Mouse (Mus musculus) hindbrain, embryonic 12.5 days (tissue): Measurements from ENCODE around the gene Ube2b. TPM values are rescaled to one million over a fixed set of nuclear protein-coding genes. Genes with fewer than 3 reads are reported as not detected.

Experiments
- ATAC-seq: fragments of 200-750 bp; cut with Nextera tagmentation; 2 replicates; pipeline ENCODE4 v1.8.0; 2017; ENCODE audit warnings: moderate TSS enrichment; ENCODE audit not compliant: low FRiP score
- H3K27ac ChIP-seq: fragments of 300-500 bp; sonication (generic); 2 replicates; pipeline ENCODE4 v1.5.1; 2016; ENCODE audit warnings: mild to moderate bottlenecking
- H3K27me3 ChIP-seq: fragments of 300-500 bp; sonication (generic); 2 replicates; pipeline ENCODE4 v1.6.1; 2016; ENCODE audit warnings: mild to moderate bottlenecking
- H3K36me3 ChIP-seq: fragments of 300-500 bp; sonication (generic); 2 replicates; pipeline ENCODE4 v1.6.1; 2016; ENCODE audit warnings: mild to moderate bottlenecking
- H3K4me1 ChIP-seq: fragments of 300-500 bp; sonication (generic); 2 replicates; pipeline ENCODE4 v1.6.1; 2016
- H3K4me2 ChIP-seq: fragments of 300-500 bp; sonication (generic); replicated peaks from 2 replicates; pipeline ENCODE4 v1.6.1; 2016; ENCODE audit warnings: mild to moderate bottlenecking
- H3K4me3 ChIP-seq: fragments of 300-500 bp; sonication (generic); 2 replicates; pipeline ENCODE4 v1.5.1; 2016; ENCODE audit warnings: mild to moderate bottlenecking
- H3K9ac ChIP-seq: fragments of 300-500 bp; sonication (generic); 2 replicates; pipeline ENCODE4 v1.6.1; 2016; ENCODE audit warnings: mild to moderate bottlenecking, moderate library complexity
- H3K9me3 ChIP-seq: fragments of 300-500 bp; sonication (generic); replicated peaks from 2 replicates; pipeline ENCODE4 v1.6.1; 2016; ENCODE audit warnings: mild to moderate bottlenecking
- WGBS: fragments of 180-500 bp; shearing (Covaris S2); methylation state at CpG from one replicate; pipeline ENCODE4 v1.1.7; 2016; 5-methylcytosine and 5-hydroxymethylcytosine counted together
- polyA plus RNA-seq: library from polyadenylated mRNA; unstranded; fragments of >200 nt; fragmentation: Nextera tagmentation; extraction: Ambion mirVana; gene quantifications from 2 replicates; pipeline ENCODE4 v1.2.1, GENCODE M21; 2016

The Ube2b gene
- polyA plus RNA-seq, 1 experiment from 2014 or later: 228 TPM

DNA sequence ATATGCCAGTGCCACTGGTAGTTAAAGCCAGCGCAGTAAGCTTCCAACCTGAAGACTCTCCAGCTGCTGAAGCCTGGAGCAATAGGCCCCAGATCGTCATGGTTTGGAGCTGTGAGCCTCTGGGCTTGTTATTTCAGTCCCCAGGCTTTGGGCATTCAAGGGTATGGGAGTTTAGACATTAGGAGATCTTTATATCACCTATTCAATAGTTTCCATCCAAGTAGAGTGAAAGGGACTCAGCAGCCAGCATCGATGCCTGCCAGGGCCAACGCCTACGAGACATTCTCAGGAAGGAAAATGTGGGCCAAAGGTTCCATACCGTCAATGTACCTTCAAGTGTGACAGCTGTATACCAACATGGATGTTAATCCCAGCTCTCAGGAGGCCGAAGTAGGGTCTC lies 38.3 kb downstream of the Ube2b start:
- 92% methylated on average over 7 of the region's 7 CpGs for WGBS
- no peak overlapping the region for H3K4me3 ChIP-seq
- no peak overlapping the region for H3K9ac ChIP-seq
- H3K4me1 ChIP-seq: no peaks in the 10 kb centered on the region
- no peak overlapping the region for H3K4me2 ChIP-seq
- no peaks in the 10 kb centered on the region for H3K27me3 ChIP-seq
- no peaks in the 10 kb centered on the region for H3K9me3 ChIP-seq
- H3K27ac ChIP-seq: no peak overlapping the region
- no peaks in the 10 kb centered on the region for H3K36me3 ChIP-seq
- ATAC-seq: no peak

DNA sequence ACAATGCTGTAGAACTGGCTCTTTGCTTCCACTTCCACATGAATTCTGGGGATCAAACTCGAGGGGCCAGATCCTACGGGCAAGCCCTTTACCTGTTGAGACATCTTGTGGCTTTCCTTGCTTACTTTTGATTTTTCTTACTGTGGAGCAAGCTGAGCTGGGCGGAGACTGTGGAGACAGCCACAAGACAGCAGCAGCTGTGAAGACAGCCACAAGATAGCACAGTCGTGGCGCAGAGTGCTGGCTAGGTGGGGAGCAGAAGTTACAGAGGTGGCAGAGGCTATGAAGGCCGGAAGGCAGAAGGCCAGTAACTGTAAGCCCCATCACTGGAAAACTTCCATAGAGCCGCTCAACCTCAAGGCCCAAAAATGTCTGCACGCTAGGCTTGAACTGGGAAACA lies 38.8 kb downstream of the Ube2b start:
- 90% methylated on average over 8 of the region's 8 CpGs for WGBS
- Histone ChIP-seq H3K9me3 (no peaks in the 10 kb centered on the region), H3K27ac (no peak overlapping the region), H3K4me2 (no peak overlapping the region), H3K4me3 (no peak overlapping the region), H3K9ac (no peak overlapping the region), H3K36me3 (no peaks in the 10 kb centered on the region), H3K4me1 (no peaks in the 10 kb centered on the region), H3K27me3 (no peaks in the 10 kb centered on the region)
- ATAC-seq: no peak

DNA sequence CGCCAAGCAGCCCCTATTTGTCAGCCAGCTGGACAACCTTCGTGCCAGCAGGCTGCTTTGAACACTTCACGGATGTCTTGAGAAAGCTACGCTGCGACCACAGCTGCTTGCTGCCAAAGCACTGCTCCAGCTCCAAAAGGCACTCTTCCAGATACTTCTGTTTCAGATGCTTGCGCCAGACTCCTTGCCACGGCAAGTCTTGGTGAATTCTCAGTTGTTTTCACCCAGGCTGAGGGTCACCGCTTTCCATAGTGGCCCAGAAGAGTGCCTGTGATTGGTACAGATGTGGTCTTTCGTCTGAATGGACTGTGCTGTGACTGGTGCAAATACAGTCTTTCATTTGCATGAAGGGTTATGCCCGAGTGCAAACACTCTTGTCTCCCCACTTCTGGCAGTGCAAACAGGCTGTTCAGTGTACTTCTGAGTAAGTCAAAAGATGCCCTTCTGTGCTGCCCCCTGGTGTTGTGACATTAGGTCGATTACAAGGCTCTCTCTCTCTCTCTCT lies 39.5 kb downstream of the Ube2b start:
- no peak overlapping the region for H3K9ac ChIP-seq

DNA sequence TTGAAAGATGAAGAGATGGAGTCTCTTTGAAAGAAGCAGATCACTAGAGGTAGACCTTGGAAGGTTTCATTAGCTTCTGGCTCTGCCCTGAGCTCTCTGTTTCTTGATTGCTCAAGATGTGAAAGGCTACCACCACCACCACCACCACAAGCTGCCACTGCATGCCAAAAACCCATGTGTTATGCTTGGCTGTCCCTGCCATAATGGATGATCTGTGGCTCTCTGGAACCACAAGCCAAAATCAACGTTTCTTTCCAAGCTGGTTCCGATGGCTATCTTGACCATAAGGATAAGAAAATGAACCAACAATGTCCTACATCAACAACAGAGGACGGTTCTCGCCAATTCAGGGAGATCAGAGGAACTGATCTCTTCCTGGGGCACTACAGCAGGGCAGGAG lies 40.5 kb downstream of the Ube2b start:
- no peak for ATAC-seq
- H3K9ac ChIP-seq: no peak overlapping the region
- no peaks in the 10 kb centered on the region for H3K27me3 ChIP-seq
- H3K27ac ChIP-seq: no peak overlapping the region
- H3K36me3 ChIP-seq: no peaks in the 10 kb centered on the region
- no peaks in the 10 kb centered on the region for H3K4me1 ChIP-seq
- H3K4me2 ChIP-seq: no peak overlapping the region
- no peak overlapping the region for H3K4me3 ChIP-seq
- no peaks in the 10 kb centered on the region for H3K9me3 ChIP-seq
- 95% methylated on average over 4 of the region's 4 CpGs for WGBS

More for the DNA sequence above, 39.5 kb downstream of the Ube2b start:
- no peak overlapping the region for H3K4me3 ChIP-seq
- H3K27me3 ChIP-seq: no peaks in the 10 kb centered on the region
- WGBS: 76% methylated on average over 11 of the region's 11 CpGs
- H3K4me2 ChIP-seq: no peak overlapping the region
- H3K4me1 ChIP-seq: no peaks in the 10 kb centered on the region
- H3K9me3 ChIP-seq: no peaks in the 10 kb centered on the region
- H3K36me3 ChIP-seq: no peaks in the 10 kb centered on the region
- ATAC-seq: no peak
- no peak overlapping the region for H3K27ac ChIP-seq

DNA sequence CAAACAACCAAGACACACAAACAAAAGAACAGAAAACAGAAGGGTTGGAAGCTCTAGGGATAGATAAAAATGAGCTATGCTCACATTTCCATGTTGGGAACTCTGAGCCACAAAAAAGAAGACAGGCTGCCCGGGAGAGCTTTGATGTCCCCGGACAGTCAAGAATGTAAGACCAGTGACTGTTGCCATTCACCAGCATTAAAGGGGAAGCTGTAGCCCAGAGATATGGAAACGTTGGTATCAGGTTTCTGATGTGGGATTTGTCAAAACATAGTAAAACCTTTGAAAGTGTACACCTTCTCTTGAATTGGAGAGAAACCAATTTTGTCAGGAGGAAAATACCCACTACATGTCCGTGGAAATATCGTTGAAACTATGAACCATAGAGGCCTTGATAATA lies 41.1 kb downstream of the Ube2b start:
- Histone ChIP-seq H3K27ac (no peak overlapping the region), H3K4me2 (no peak overlapping the region), H3K27me3 (no peaks in the 10 kb centered on the region), H3K4me3 (no peak overlapping the region), H3K36me3 (no peaks in the 10 kb centered on the region), H3K4me1 (no peaks in the 10 kb centered on the region), H3K9me3 (no peaks in the 10 kb centered on the region), H3K9ac (no peak overlapping the region)
- 79% methylated on average over 5 of the region's 5 CpGs for WGBS
- ATAC-seq: no peak

DNA sequence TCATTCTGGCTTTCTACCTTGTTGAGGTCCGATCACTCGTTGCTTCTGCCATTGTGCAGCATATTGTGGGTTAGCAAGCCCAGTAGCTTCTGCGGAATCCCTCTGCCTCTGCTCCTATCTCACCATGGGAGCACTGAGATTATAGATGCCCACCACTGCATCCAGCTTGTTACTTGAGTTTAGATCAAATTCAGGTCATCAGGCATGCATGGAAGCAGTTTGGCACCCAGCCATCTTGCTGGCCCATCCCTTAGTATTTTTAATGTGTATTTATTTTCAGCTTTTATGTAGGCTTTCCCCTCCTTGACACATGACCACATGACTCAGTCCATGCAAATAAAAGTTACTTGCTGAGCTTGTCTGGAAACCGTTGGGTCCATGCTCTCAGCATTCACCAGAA lies 42.8 kb downstream of the Ube2b start:
- H3K9ac ChIP-seq: no peak overlapping the region
- no peak for ATAC-seq
- no peaks in the 10 kb centered on the region for H3K36me3 ChIP-seq
- WGBS: 93% methylated on average over 4 of the region's 4 CpGs
- H3K9me3 ChIP-seq: no peaks in the 10 kb centered on the region
- H3K4me2 ChIP-seq: no peak overlapping the region
- no peak overlapping the region for H3K27ac ChIP-seq
- H3K27me3 ChIP-seq: no peaks in the 10 kb centered on the region
- no peak overlapping the region for H3K4me3 ChIP-seq
- no peaks in the 10 kb centered on the region for H3K4me1 ChIP-seq

DNA sequence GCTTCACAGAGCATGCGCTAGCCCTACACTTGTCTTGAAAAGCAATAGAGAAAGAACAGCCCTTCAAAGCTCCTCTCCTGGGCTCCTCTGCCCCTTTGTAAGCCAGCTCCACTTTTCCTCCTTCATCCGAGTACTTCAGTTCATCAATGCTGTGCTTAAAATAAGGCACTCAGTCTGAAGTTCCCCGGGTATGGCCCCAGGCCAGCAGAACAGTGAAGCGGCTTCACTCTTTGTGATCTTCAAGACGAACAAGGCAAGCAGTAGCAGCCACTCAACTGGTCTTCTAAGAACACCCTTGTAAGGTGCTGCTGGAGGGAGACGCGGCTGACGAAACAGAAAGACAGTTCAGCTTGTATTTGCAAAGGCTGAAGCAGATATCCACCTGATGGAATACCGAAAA lies 44.5 kb downstream of the Ube2b start:
- WGBS: 84% methylated on average over 9 of the region's 9 CpGs
- Histone ChIP-seq H3K4me2 (no peak overlapping the region), H3K4me1 (no peaks in the 10 kb centered on the region), H3K9ac (no peak overlapping the region), H3K27ac (no peak overlapping the region), H3K9me3 (no peaks in the 10 kb centered on the region), H3K4me3 (no peak overlapping the region), H3K27me3 (no peaks in the 10 kb centered on the region), H3K36me3 (no peaks in the 10 kb centered on the region)
- ATAC-seq: no peak

DNA sequence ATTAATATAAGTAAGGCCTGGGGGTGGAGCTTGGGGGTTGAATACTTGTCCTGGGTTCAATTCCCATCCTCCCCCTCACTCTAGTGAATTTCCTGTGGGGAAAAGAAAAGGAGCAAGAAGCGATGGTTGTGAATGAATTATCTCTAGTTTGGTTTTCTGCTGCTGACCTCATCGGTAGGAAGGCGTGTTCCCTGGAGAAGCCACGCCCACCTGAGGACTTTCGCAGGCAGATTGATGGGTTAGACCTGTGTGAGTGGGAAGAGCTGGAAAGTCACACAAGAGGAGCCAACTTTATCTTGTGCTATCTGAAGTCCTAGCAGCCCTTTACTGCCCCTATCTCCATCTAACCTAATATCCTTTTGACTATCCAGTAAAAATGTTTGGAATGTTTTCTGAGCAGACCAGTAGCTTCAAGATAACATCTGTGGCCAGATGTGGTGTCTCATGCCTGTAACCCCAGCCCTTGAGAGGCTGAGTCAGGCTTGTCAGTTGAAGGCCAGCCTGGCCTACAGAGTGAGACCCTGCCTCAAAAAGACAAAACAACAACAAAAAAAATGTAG lies 48.6 kb downstream of the Ube2b start:
- no peak for ATAC-seq
- H3K4me3 ChIP-seq: no peak overlapping the region
- H3K4me1 ChIP-seq: no peaks in the 10 kb centered on the region
- H3K36me3 ChIP-seq: no peaks in the 10 kb centered on the region
- WGBS: 68% methylated on average over 5 of the region's 5 CpGs
- no peak overlapping the region for H3K9ac ChIP-seq
- H3K27me3 ChIP-seq: no peaks in the 10 kb centered on the region
- no peak overlapping the region for H3K27ac ChIP-seq
- H3K9me3 ChIP-seq: no peaks in the 10 kb centered on the region
- H3K4me2 ChIP-seq: no peak overlapping the region

DNA sequence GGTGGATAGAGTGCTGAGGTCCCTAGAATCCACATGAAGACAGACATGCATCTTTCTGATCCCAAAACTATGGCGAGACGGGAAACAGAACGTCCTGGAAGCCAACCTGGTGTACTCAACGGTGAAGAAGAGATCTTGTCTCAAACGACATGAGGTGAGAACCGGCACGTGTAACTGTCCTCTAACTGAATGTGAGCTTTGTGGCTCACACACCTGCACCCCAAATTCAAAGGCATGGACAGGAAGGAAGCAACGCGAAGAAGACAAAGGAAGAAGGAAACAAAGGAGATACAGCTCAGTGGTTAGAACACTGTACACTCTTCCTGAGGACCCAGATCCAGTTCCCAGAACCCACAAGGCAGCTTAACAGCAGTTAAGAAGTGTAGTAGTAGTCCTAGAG lies 50.6 kb downstream of the Ube2b start:
- Histone ChIP-seq H3K9ac (no peak overlapping the region), H3K4me1 (no peaks in the 10 kb centered on the region), H3K27ac (no peak overlapping the region), H3K4me2 (no peak overlapping the region), H3K36me3 (no peaks in the 10 kb centered on the region), H3K27me3 (no peaks in the 10 kb centered on the region), H3K4me3 (no peak overlapping the region), H3K9me3 (no peaks in the 10 kb centered on the region)
- WGBS: 91% methylated on average over 9 of the region's 9 CpGs
- no peak for ATAC-seq

DNA sequence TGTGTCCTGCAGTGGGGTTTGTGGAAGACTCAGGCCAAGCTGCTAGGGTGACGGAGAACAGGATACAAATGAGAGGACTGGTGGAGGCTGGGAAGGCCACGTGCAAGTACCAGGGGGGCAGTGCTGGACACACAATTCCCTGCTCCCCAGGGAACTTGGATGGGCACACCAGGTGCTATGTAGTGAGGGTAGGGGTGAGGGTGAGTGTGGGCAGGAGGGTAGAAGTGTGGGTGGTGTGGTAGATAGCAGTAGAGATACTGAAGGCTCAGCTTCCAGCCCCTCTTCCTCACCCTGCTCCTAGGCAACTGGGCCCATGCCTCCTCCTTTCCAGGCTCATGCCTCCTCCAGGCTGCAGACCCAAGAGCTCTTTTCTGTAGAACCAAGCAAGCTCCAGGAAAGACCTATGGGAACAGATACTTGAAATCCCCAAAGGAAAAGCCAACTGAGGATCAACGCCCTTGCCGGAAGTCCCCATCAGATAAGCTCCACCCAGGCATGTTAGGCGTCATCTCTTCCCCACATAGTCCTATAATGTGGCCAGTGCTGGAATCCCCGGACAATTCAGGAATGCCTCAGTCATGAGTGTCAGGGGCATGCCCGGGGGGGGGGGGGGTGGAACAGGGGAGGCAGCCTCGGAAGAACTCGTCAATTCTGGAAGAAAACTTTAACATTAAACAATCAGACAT lies 51.3 kb downstream of the Ube2b start:
- Histone ChIP-seq H3K27ac (no peak overlapping the region), H3K4me2 (no peak overlapping the region), H3K27me3 (no peaks in the 10 kb centered on the region), H3K9me3 (no peaks in the 10 kb centered on the region), H3K4me3 (no peak overlapping the region), H3K36me3 (no peaks in the 10 kb centered on the region), H3K9ac (no peak overlapping the region), H3K4me1 (no peaks in the 10 kb centered on the region)
- no peak for ATAC-seq
- WGBS: 85% methylated on average over 9 of the region's 9 CpGs

DNA sequence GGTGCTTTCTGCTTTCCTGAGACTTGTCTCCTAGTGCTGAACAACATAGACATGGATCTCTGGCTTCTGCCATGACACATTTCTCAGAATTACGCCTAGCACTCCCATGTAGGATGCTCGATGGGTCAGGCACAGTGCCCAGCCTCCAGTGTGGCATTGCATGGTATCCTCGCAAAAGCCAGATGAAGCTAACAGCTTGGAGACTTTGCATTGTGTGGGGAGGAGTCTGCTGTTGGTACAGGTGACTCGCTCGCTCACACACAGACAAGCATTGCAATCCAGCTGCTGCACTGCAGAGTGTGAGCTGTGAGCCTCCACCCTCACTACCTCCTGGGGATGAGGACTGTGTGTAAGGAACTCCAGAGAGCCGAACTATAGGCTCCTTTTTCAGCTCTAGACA lies 54.4 kb downstream of the Ube2b start:
- no peaks in the 10 kb centered on the region for H3K27me3 ChIP-seq
- no peak overlapping the region for H3K4me2 ChIP-seq
- H3K27ac ChIP-seq: no peak overlapping the region
- H3K4me3 ChIP-seq: no peak overlapping the region
- no peak for ATAC-seq
- peaks cover 13% of the 10 kb centered on the region for H3K4me1 ChIP-seq
- no peaks in the 10 kb centered on the region for H3K36me3 ChIP-seq
- H3K9ac ChIP-seq: no peak overlapping the region
- 73% methylated on average over 6 of the region's 6 CpGs for WGBS
- H3K9me3 ChIP-seq: no peaks in the 10 kb centered on the region

DNA sequence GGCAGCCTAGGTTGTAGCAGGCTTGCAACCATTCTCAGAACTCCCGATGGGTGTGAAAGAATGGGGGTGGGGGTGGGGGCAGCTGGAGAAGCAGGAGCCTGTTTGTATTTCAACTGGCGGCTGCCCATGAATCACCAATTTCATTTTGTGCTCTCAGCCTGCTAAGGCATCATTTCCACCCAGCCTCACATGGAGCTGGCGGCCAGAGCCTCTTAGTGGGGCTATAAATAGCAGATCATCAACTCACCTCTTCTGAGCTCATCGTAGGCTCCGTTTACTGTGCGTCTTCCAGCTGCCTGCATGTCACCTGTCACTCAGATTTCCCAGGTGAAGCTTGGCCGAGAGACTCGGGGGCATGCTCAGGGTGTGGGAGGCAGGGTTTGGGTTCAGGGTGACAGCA lies 55.0 kb downstream of the Ube2b start:
- no peaks in the 10 kb centered on the region for H3K27me3 ChIP-seq
- no peaks in the 10 kb centered on the region for H3K36me3 ChIP-seq
- no peak overlapping the region for H3K4me3 ChIP-seq
- ATAC-seq: no peak
- 49% methylated on average over 8 of the region's 8 CpGs for WGBS
- H3K9ac ChIP-seq: no peak overlapping the region
- H3K9me3 ChIP-seq: no peaks in the 10 kb centered on the region
- H3K4me2 ChIP-seq: no peak overlapping the region
- no peak overlapping the region for H3K27ac ChIP-seq
- H3K4me1 ChIP-seq: peaks cover 13% of the 10 kb centered on the region

DNA sequence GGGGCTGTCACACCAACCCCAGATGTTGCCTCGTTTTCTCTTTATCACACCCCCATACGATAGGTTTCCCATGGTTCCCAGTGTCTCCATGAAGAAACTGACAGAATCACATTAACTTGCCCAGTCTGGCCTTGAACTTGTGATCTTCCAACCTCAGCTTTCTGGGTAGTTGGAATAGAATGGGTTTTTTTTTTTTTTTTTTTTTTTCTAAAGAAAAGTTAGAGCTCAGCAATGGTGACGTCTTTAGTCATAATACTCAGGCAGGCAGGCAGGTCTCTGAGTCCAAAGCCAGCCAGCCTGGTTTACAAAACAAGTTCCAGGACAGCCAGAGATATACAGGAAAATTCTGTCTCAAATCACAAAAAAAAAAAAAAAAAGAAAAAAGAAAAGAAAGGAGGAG lies 56.3 kb downstream of the Ube2b start:
- Histone ChIP-seq H3K4me1 (peaks cover 13% of the 10 kb centered on the region), H3K4me3 (no peak overlapping the region), H3K9me3 (no peaks in the 10 kb centered on the region), H3K9ac (no peak overlapping the region), H3K4me2 (no peak overlapping the region), H3K36me3 (no peaks in the 10 kb centered on the region), H3K27me3 (no peaks in the 10 kb centered on the region), H3K27ac (no peak overlapping the region)
- WGBS: 84% methylated on average over 3 of the region's 3 CpGs
- no peak for ATAC-seq
